Mouse (Mus musculus): Measurements from ENCODE around the gene Pold2. TPM values are rescaled to one million over a fixed set of nuclear protein-coding genes. Genes with fewer than 3 reads are reported as not detected.
A peak's percentile ranks its signal among the peaks of the same experiment; 100 is the strongest.

The Pold2 gene
- polyA plus RNA-seq, 1 experiment from 2014 or later, result 27.0 TPM

DNA sequence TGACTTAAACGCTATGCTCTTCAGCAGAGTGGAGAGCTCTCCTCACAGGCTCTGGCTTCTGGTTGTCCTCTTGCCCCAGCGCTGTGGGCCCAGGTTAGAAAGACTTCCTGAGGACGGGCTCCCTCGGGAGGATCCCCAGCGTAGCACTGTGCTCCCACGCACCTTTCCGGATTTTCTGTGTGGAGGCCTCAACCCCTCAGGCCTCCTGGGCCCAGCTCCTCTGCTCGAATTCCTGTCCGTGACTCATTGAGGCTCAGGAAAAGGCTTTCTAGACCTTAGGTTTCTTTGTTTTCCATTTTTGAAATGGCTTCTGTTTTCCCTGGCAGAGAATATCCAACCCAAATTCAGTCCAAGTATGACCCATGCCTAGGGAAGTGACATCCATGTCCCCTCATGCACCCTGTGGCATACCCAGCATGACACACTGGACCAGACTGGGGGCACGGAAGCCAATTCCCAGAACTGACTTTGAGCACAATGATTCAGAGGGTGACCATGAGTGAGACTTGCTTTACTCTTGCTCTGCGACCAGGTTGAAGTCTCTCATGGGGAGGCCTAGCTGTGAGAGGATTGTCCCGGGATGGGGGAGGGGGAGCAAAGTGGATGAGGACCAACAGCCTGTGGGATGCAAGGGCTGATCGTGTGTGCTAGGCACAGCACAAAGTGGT is 18.1 kb downstream of the Pold2 start:
- H3K4me1 ChIP-seq (ENCODE audit: insufficient read depth), result peaks cover 8% of the 10 kb centered on the region
- H3K4me3 ChIP-seq (ENCODE audit: low read depth, low read length), result no peak overlapping the region
- H3K4me2 ChIP-seq (ENCODE audit: low read depth, low read length), result no peak overlapping the region
- H3K9me3 ChIP-seq (ENCODE audit: low read length), result no peaks in the 10 kb centered on the region
- no peak for ATAC-seq
- no peaks in the 10 kb centered on the region for H3K36me3 ChIP-seq (replicated peaks; ENCODE audit: insufficient read depth, low read length)
- no peak overlapping the region for H3K9ac ChIP-seq (replicated peaks)
- no peak for DNase-seq
- TF ChIP-seq CTCF (IDR thresholded peaks at IDR 0.05; ENCODE audit: low read depth) (no peak), EP300 (IDR thresholded peaks at IDR 0.05; ENCODE audit: low read depth) (no peak)
- H3K27ac ChIP-seq (ENCODE audit: low read depth), result no peak overlapping the region
- peaks cover 18% of the 10 kb centered on the region for H3K27me3 ChIP-seq (ENCODE audit: insufficient read depth, low read length)
- WGBS (ENCODE audit: insufficient replicate concordance), result 76% methylated on average over 13 of the region's 13 CpGs

DNA sequence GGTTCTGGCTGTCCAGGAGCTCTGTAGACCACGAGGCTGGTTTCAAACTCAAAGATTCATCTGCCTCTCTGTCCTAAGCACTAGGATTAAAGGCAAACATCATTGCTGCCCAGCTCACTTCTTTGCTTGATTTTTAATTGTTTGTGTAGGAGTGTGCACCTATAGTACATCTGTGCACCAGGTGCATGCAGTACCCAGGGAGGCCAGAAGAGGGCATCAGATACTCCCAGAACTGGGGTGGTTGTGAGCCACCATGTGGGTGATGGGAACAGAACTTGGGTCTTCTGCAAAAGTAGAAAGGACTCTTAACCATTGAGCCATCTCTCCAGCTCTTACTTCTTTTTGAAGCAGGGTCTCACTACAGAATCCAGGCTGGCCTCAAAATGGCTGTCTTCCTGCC is 19.4 kb downstream of the Pold2 start:
- Histone ChIP-seq H3K4me3 (ENCODE audit: low read depth, low read length) (no peak overlapping the region), H3K9ac (replicated peaks) (no peak overlapping the region), H3K9me3 (ENCODE audit: low read length) (no peaks in the 10 kb centered on the region), H3K36me3 (replicated peaks; ENCODE audit: insufficient read depth, low read length) (no peaks in the 10 kb centered on the region), H3K4me1 (ENCODE audit: insufficient read depth) (peaks cover 8% of the 10 kb centered on the region), H3K27me3 (ENCODE audit: insufficient read depth, low read length) (peaks cover 18% of the 10 kb centered on the region), H3K4me2 (ENCODE audit: low read depth, low read length) (no peak overlapping the region), H3K27ac (ENCODE audit: low read depth) (no peak overlapping the region)
- DNase-seq, result no peak
- 58% methylated on average over 1 of the region's 1 CpGs for WGBS (ENCODE audit: insufficient replicate concordance)
- no peak for TF ChIP-seq EP300 (IDR thresholded peaks at IDR 0.05; ENCODE audit: low read depth)
- TF ChIP-seq CTCF (IDR thresholded peaks at IDR 0.05; ENCODE audit: low read depth), result peak; percentile 52
- no peak for ATAC-seq

DNA sequence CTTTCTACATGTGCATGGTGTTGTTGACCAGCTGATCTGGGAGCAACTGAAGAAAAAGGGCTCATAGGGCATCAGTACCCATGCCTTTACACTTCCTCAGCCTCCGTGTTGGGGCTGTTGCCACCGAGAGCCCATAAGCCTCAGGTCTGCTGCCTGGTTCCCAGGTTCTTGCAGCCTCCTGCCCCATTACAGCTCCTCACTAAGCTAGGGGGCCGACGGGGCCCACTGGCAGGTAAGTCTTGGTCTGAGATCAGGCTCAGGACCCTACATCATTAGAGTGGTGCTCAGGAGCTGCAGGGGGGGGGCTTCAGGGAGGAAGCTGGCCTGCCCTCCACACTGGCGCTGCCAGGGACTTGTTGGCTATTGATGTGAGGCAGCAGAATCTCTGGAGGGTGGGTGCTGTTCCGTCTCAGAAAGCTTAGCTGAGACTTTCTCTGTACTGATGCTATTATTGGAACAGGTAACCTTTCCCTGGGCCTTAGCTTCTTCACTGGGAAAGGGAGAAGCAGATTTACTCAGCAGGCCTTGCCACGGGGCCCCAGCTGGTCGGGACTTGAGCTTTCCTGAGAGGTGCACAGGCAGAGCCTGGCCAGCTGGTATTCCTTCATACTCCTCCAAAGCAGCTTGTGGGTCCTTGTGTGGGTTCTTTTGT is 21.5 kb downstream of the Pold2 start:
- no peak for ATAC-seq
- WGBS (ENCODE audit: insufficient replicate concordance), result 74% methylated on average over 8 of the region's 8 CpGs
- TF ChIP-seq EP300 (IDR thresholded peaks at IDR 0.05; ENCODE audit: low read depth) (no peak), CTCF (IDR thresholded peaks at IDR 0.05; ENCODE audit: low read depth) (no peak)
- DNase-seq, result no peak
- Histone ChIP-seq H3K9ac (replicated peaks) (no peak overlapping the region), H3K4me2 (ENCODE audit: low read depth, low read length) (no peak overlapping the region), H3K9me3 (ENCODE audit: low read length) (no peaks in the 10 kb centered on the region), H3K4me3 (ENCODE audit: low read depth, low read length) (no peak overlapping the region), H3K27ac (ENCODE audit: low read depth) (no peak overlapping the region), H3K36me3 (replicated peaks; ENCODE audit: insufficient read depth, low read length) (no peaks in the 10 kb centered on the region), H3K4me1 (ENCODE audit: insufficient read depth) (peaks cover 1% of the 10 kb centered on the region; the same call in 1 of the 2 replicates), H3K27me3 (ENCODE audit: insufficient read depth, low read length) (peaks cover 8% of the 10 kb centered on the region)

DNA sequence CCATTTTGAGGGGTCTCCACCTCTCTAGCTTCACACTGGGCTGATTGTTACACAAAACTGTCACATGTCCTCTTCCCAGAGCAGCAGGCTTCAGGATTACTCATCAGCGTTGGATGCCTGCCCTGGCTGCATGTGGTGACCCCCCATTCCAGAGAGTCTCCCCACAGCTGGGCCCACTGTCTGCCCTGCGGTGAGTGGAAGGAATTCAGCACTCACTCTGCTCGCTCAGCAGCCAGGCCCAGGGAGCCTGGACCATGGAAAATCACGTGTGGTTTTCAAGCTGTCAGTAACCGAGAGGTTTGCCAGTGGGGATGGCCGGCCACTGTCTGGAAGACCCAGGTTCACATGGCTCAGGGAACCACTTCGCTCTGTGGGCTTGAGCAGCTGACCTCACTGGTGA is 22.2 kb downstream of the Pold2 start:
- no peaks in the 10 kb centered on the region for H3K4me1 ChIP-seq (ENCODE audit: insufficient read depth)
- TF ChIP-seq EP300 (IDR thresholded peaks at IDR 0.05; ENCODE audit: low read depth) (no peak), CTCF (IDR thresholded peaks at IDR 0.05; ENCODE audit: low read depth) (no peak)
- no peak overlapping the region for H3K4me2 ChIP-seq (ENCODE audit: low read depth, low read length)
- H3K36me3 ChIP-seq (replicated peaks; ENCODE audit: insufficient read depth, low read length), result no peaks in the 10 kb centered on the region
- no peak overlapping the region for H3K4me3 ChIP-seq (ENCODE audit: low read depth, low read length)
- ATAC-seq (no peak), DNase-seq (no peak)
- no peak overlapping the region for H3K27ac ChIP-seq (ENCODE audit: low read depth)
- no peaks in the 10 kb centered on the region for H3K9me3 ChIP-seq (ENCODE audit: low read length)
- WGBS (ENCODE audit: insufficient replicate concordance), result 45% methylated on average over 7 of the region's 7 CpGs
- H3K9ac ChIP-seq (replicated peaks), result no peak overlapping the region
- 0 out of 2 replicates have a peak, but pooled peaks cover 3% of the 10 kb centered on the region for H3K27me3 ChIP-seq (ENCODE audit: insufficient read depth, low read length)

DNA sequence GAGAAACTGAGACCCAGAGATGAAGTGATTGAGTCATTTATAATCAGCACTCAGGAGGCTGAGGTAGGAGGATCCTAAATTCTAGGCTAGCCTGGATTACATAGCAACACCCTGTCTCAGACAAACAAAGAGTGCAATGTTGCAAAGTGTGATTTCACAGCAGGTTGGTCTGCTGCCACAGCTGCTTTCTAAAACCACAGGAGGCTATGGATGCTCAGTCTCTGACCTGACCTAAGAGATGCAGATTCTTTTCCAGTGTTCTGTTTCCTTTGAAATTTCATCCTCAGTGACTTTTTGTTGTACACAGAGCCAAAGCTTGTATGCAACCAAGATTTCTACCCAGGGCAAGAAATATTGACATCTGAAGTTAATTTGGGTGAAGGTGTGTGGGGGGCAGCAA is 22.6 kb downstream of the Pold2 start:
- H3K9ac ChIP-seq (replicated peaks), result no peak overlapping the region
- H3K4me3 ChIP-seq (ENCODE audit: low read depth, low read length), result no peak overlapping the region
- 0 out of 2 replicates have a peak, but pooled peaks cover 2% of the 10 kb centered on the region for H3K27me3 ChIP-seq (ENCODE audit: insufficient read depth, low read length)
- DNase-seq (no peak), ATAC-seq (no peak)
- no peak overlapping the region for H3K4me2 ChIP-seq (ENCODE audit: low read depth, low read length)
- no peak for TF ChIP-seq EP300 (IDR thresholded peaks at IDR 0.05; ENCODE audit: low read depth)
- no peak for TF ChIP-seq CTCF (IDR thresholded peaks at IDR 0.05; ENCODE audit: low read depth)
- no peaks in the 10 kb centered on the region for H3K9me3 ChIP-seq (ENCODE audit: low read length)
- no peaks in the 10 kb centered on the region for H3K36me3 ChIP-seq (replicated peaks; ENCODE audit: insufficient read depth, low read length)
- H3K27ac ChIP-seq (ENCODE audit: low read depth), result no peak overlapping the region
- no peaks in the 10 kb centered on the region for H3K4me1 ChIP-seq (ENCODE audit: insufficient read depth)

DNA sequence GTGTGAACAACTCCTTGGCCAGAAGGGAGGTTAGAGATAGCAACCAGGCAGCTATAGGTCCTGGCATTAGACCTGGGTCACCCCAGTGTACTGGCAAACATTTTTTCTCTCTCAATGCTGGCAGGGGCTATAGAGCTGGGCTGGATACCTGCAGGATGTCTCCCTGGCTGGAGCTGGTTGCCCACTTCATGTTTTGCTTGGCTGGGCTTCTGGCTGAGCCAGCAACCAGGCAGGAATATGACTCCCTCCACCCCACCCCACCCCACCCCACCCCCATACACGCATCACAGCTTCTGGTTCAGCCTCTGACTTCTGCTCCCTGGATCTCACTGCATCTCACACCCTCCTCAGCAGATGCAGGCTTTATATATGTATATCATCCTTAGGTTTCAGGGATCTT is 25.8 kb downstream of the Pold2 start:
- 60% methylated on average over 1 of the region's 1 CpGs for WGBS (ENCODE audit: insufficient replicate concordance)
- Histone ChIP-seq H3K36me3 (replicated peaks; ENCODE audit: insufficient read depth, low read length) (no peaks in the 10 kb centered on the region), H3K4me1 (ENCODE audit: insufficient read depth) (no peaks in the 10 kb centered on the region), H3K27me3 (ENCODE audit: insufficient read depth, low read length) (no peaks in the 10 kb centered on the region), H3K9ac (replicated peaks) (no peak overlapping the region), H3K4me2 (ENCODE audit: low read depth, low read length) (no peak overlapping the region), H3K27ac (ENCODE audit: low read depth) (no peak overlapping the region), H3K4me3 (ENCODE audit: low read depth, low read length) (no peak overlapping the region), H3K9me3 (ENCODE audit: low read length) (no peaks in the 10 kb centered on the region)
- DNase-seq (no peak), ATAC-seq (no peak)
- TF ChIP-seq EP300 (IDR thresholded peaks at IDR 0.05; ENCODE audit: low read depth), result no peak
- TF ChIP-seq CTCF (IDR thresholded peaks at IDR 0.05; ENCODE audit: low read depth), result no peak
